Mouse (Mus musculus) lung, embryonic 14.5 days (tissue): ENCODE data around the gene Ntng1. TPM values are rescaled to one million over a fixed set of nuclear protein-coding genes. Genes with fewer than 3 reads are reported as not detected.
A peak's percentile ranks its signal among the peaks of the same experiment; 100 is the strongest.

ENCODE experiments used
- ATAC-seq: fragments of 200-750 bp; cut with Nextera tagmentation; 2 replicates; pipeline ENCODE4 v1.8.0; 2017; ENCODE audit warnings: mild to moderate bottlenecking, moderate TSS enrichment, moderate library complexity; ENCODE audit not compliant: insufficient read depth
- DNase-seq: peaks from one replicate; pipeline ENCODE4 v3.0.0-alpha.2; 2015
- H3K27ac ChIP-seq: fragments of 300-500 bp; sonication (generic); 2 replicates; pipeline ENCODE4 v1.5.1; 2014; ENCODE audit warnings: low read depth, mild to moderate bottlenecking, moderate library complexity
- H3K27me3 ChIP-seq: fragments of 300-500 bp; sonication (generic); 2 replicates; pipeline ENCODE4 v1.6.1; 2014; ENCODE audit warnings: low read length, control low read depth; ENCODE audit not compliant: insufficient read depth
- H3K36me3 ChIP-seq: fragments of 300-500 bp; sonication (generic); 2 replicates; pipeline ENCODE4 v1.6.1; 2014; ENCODE audit warnings: control low read depth; ENCODE audit not compliant: insufficient read depth
- H3K4me1 ChIP-seq: fragments of 300-500 bp; sonication (generic); 2 replicates; pipeline ENCODE4 v1.6.1; 2014; ENCODE audit warnings: antibody characterized with exemption, control low read depth; ENCODE audit not compliant: insufficient read depth
- H3K4me2 ChIP-seq: fragments of 300-500 bp; sonication (generic); 2 replicates; pipeline ENCODE4 v1.6.1; 2014; ENCODE audit warnings: mild to moderate bottlenecking
- H3K4me3 ChIP-seq: fragments of 300-500 bp; sonication (generic); 2 replicates; pipeline ENCODE4 v1.5.1; 2014; ENCODE audit warnings: low read depth, low read length
- H3K9ac ChIP-seq: fragments of 300-500 bp; sonication (generic); 2 replicates; pipeline ENCODE4 v1.6.1; 2014
- H3K9me3 ChIP-seq: fragments of 300-500 bp; sonication (generic); 2 replicates; pipeline ENCODE4 v1.6.1; 2016; ENCODE audit warnings: low read depth, low read length, control low read depth
- CTCF ChIP-seq: IDR thresholded peaks from 2 replicates; pipeline ENCODE4 v1.5.1; 2016; ENCODE audit warnings: antibody characterized with exemption, low read depth
- WGBS: fragments of 180-500 bp; shearing (Covaris S2); extraction: QIAGEN DNeasy Blood & Tissue Kit; methylation state at CpG from one replicate; pipeline ENCODE4 v1.1.7; 2014; 5-methylcytosine and 5-hydroxymethylcytosine counted together
- polyA plus RNA-seq: library from polyadenylated mRNA; unstranded; fragments of >200 nt; fragmentation: Nextera tagmentation; extraction: Ambion mirVana; gene quantifications from 2 replicates; pipeline ENCODE4 v1.2.1, GENCODE M21; 2014

Gene Ntng1
- polyA plus RNA-seq, 1 experiment from 2014 or later = 3.3 TPM

DNA sequence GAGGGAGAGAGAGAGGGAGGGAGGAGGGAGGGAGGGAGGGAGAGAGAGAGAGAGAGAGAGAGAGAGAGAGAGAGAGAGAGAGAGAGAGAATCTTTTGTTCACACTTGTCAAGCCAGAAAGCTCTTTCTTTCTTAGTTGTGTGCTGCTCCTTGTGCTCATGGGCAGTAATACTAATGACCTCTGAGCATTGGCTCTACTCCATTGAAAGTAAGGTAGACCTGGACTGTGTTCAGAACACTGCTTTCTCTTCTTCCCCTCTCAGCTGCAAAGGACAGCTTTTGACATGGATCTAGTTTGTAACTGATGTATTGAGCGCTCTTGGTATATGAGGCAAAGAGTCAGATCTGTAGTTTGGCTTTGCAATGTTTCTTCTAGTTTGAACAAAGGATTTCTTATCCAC is 334.7 kb downstream of the Ntng1 start:
- no peak overlapping the region for H3K27ac ChIP-seq
- ATAC-seq (no peak), DNase-seq (no peak)
- no peak overlapping the region for H3K4me3 ChIP-seq
- H3K27me3 ChIP-seq = no peaks in the 10 kb centered on the region
- no peaks in the 10 kb centered on the region for H3K36me3 ChIP-seq
- no peak overlapping the region for H3K4me2 ChIP-seq
- no peak for TF ChIP-seq CTCF
- no peaks in the 10 kb centered on the region for H3K9me3 ChIP-seq
- 86% methylated on average over 1 of the region's 1 CpGs for WGBS
- no peaks in the 10 kb centered on the region for H3K4me1 ChIP-seq
- no peak overlapping the region for H3K9ac ChIP-seq

DNA sequence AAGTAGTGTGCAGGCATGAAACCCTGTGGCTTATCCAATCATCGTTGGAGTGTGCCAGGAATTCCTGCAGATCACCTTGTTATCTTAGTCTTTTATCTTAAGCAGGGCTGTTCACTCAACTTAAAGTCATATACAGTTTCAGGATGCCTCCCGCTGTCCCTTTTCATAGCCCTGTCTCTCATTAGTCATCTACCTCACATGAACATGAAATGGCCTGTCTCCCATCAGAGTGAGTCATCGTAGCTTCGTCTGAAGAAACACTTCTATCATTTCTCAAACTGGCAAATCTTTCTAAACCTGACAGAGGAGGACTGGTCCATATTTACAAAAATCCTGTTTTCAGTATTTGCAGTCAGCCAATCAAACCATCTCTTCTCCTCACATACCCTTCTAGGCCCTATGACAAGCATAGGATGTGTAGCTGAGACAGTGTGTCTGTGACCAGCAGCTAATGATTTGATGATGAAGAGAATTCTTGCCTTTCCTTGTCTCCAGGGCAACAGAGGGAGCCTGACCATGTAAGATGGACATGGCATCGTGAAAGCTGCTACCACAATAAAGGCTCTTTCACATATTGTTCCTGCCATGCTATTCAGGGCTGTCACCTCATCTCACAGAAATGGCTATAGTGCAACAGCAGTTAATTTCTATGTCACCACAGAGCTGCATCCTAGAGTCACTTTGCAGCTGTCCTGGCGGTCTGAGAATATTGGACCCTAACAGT is 336.4 kb downstream of the Ntng1 start:
- H3K4me3 ChIP-seq = no peak overlapping the region
- H3K9me3 ChIP-seq = no peaks in the 10 kb centered on the region
- TF ChIP-seq CTCF = no peak
- H3K9ac ChIP-seq = no peak overlapping the region
- no peak for ATAC-seq
- no peaks in the 10 kb centered on the region for H3K4me1 ChIP-seq
- no peaks in the 10 kb centered on the region for H3K27me3 ChIP-seq
- 73% methylated on average over 6 of the region's 6 CpGs for WGBS
- no peak for DNase-seq
- H3K4me2 ChIP-seq = no peak overlapping the region
- H3K27ac ChIP-seq = no peak overlapping the region
- H3K36me3 ChIP-seq = no peaks in the 10 kb centered on the region

DNA sequence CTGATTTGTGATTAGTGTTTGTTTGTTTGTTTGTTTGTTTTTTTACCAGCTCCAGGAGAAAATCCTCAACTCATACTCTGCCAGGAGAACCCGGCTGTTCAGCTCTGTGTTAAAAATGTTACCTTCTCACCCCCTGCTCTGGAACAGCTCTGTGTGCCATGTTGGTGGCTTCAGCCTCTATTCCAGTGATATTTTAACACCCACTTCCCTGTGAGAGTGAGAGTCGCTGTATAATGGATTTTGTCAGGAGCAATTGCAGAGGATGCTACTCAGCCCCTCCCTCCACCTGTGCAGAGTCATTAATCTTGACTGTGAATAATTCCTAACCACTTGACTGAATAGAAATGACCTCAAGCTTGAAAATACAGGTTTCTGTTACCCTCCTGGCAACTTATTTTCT is 339.7 kb downstream of the Ntng1 start:
- no peak for ATAC-seq
- 60% methylated on average over 2 of the region's 2 CpGs for WGBS
- TF ChIP-seq CTCF = no peak
- no peak overlapping the region for H3K9ac ChIP-seq
- H3K27ac ChIP-seq = no peak overlapping the region
- no peaks in the 10 kb centered on the region for H3K4me1 ChIP-seq
- H3K27me3 ChIP-seq = no peaks in the 10 kb centered on the region
- H3K9me3 ChIP-seq = no peaks in the 10 kb centered on the region
- no peak overlapping the region for H3K4me2 ChIP-seq
- no peak overlapping the region for H3K4me3 ChIP-seq
- no peaks in the 10 kb centered on the region for H3K36me3 ChIP-seq
- DNase-seq = no peak

DNA sequence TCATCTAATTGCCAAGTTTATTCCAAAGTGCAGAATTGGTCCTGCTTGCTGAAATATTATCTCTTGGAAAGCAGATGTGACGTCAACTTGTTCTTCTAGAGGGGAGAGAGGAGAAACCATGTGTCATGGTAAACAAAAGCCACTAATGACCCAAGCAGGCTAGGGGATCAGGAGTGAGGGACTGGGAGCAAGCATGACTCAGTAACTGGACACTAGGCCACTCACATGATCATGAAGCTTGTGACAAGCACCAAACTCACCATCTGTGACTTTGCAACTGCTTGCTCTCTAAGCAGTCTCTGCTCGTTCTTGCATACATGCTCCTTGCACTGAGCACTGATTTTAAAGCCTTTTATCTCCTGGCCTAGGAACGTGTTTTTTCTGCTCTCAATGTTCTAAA is 340.2 kb downstream of the Ntng1 start:
- H3K4me2 ChIP-seq = no peak overlapping the region
- no peak overlapping the region for H3K4me3 ChIP-seq
- 53% methylated on average over 3 of the region's 3 CpGs for WGBS
- no peaks in the 10 kb centered on the region for H3K27me3 ChIP-seq
- no peaks in the 10 kb centered on the region for H3K4me1 ChIP-seq
- H3K36me3 ChIP-seq = no peaks in the 10 kb centered on the region
- no peak overlapping the region for H3K9ac ChIP-seq
- ATAC-seq (no peak), DNase-seq (no peak)
- no peaks in the 10 kb centered on the region for H3K9me3 ChIP-seq
- no peak overlapping the region for H3K27ac ChIP-seq
- TF ChIP-seq CTCF = no peak

DNA sequence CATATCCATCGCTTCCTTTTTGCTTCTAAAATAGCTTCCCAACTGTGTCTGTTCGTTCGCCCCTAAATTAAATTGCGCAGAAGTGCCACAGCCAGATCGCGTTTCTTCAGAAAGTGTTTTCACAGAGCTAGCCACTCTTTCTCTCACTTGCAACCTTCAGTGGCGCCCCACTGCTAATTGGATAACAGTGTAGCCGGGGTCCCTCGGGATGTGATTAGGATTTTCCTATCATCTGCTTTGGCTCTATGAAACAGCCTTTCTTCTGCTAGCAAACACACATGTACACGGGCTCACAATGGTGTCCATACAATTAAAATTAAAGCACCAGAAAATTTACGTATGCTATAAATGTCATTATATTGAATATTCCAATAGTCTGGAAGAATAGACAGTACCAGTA is 346.5 kb downstream of the Ntng1 start:
- Histone ChIP-seq H3K4me1 (no peaks in the 10 kb centered on the region), H3K9ac (no peak overlapping the region), H3K9me3 (no peaks in the 10 kb centered on the region), H3K27me3 (no peaks in the 10 kb centered on the region), H3K4me2 (no peak overlapping the region), H3K27ac (no peak overlapping the region), H3K4me3 (no peak overlapping the region), H3K36me3 (no peaks in the 10 kb centered on the region)
- no peak for ATAC-seq
- 79% methylated on average over 11 of the region's 11 CpGs for WGBS
- DNase-seq = no peak
- TF ChIP-seq CTCF = no peak

DNA sequence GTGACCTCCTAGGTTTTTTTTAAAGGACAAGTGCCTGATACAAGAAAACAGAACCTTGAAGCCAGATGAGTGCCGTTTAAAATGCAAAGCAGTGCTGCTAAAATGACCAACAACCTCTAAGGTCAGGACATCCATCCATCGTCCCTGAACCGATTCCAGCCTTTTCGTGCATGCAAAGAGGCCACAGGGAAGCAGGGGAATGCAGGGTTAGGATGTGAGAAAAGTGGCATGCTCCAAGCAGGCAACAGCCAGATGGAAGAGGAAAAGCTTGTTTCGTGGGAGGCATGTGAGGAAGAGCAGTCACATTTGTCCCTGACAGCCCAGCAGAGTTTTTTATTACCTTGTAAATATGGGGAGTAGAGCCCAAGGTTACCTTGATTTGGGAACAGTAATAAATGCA is 360.6 kb downstream of the Ntng1 start:
- peaks cover 3% of the 10 kb centered on the region; the same call in 1 of the 2 replicates for H3K4me1 ChIP-seq
- 23% methylated on average over 5 of the region's 5 CpGs for WGBS
- no peak overlapping the region for H3K27ac ChIP-seq
- no peaks in the 10 kb centered on the region for H3K9me3 ChIP-seq
- no peak for TF ChIP-seq CTCF
- no peak overlapping the region for H3K9ac ChIP-seq
- no peaks in the 10 kb centered on the region for H3K36me3 ChIP-seq
- H3K27me3 ChIP-seq = no peaks in the 10 kb centered on the region
- H3K4me2 ChIP-seq = peak overlapping the region; percentile 82; the same call in 1 of the 2 replicates
- no peak for ATAC-seq
- no peak for DNase-seq
- no peak overlapping the region for H3K4me3 ChIP-seq

DNA sequence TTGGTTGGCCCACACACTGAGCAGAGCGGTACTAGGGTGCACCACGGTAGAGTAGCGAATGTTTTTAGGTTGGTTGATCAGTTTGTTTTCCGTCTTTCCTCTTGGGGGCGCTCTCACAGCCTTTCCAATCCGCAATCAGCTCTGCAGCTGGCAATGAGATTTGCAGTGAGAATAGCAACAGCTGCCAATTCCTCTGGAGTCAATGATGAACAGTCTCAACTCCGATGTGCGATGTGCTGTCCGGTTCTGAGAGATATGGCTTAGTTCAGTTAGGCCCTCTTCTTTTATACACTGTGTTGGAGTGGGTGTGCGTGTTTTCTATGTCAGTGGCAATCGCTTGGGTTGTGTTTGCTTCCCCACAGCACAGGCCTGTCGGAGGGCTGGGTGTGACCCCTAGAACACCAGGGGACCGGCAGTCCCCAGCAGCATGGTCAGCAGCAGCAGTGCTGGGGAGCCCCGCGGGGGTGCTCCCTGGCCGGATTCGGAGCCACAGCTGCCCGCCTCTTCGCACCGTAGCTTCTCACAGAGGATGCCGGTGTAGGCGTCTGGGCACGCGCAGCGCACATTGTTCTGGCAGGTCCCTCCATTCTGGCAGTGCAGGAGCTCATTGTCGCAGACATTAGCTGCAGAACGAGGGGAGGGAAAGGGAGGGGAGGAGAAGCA is 361.4 kb downstream of the Ntng1 start:
- Histone ChIP-seq H3K4me1 (peaks cover 3% of the 10 kb centered on the region; the same call in 1 of the 2 replicates), H3K9ac (no peak overlapping the region; the same call in 1 of the 2 replicates), H3K4me3 (peak overlapping the region; percentile 37), H3K36me3 (no peaks in the 10 kb centered on the region), H3K27me3 (no peaks in the 10 kb centered on the region), H3K27ac (no peak overlapping the region), H3K4me2 (peak overlapping the region; percentile 82), H3K9me3 (no peaks in the 10 kb centered on the region)
- TF ChIP-seq CTCF = peak; percentile 59
- 5% methylated on average over 27 of the region's 27 CpGs for WGBS
- DNase-seq = peak; percentile 68
- peak; percentile 86 for ATAC-seq
